In the genomic region with DNA sequence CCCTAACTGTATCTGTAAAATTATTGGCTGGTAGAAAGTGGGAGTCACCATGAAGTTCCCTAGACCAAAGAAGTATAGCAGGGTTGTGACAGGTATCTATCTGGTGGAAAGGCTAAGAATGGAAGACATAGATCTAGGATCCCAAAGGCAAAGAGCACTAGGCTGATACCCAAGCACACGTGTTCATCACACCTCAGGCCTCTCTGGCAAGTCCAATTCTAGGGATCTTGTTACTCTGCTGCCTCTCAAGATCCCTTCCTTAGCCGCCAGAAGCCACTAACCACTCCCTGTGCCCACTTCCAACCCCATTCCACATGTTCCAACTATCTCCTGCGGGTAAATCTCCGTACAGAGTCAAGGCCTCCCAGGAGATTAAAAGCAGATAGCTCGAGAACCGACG, we compare ENCODE assay signal across 8 mouse cellular contexts. TPM values are rescaled to one million over a fixed set of nuclear protein-coding genes. Genes with fewer than 3 reads are reported as not detected.
DNase-seq lines count a peak whose midpoint lies in the region; ATAC-seq lines count a peak whose summit lies in the region.

No protein-coding gene starts in this region.

- peaks cover 9% of the 10 kb centered on the region for H3K4me1 ChIP-seq in hindbrain, embryonic 16.5 days (ENCODE audit: control insufficient read depth, insufficient read depth, low read depth, low read length)
- H3K4me1 ChIP-seq in neural tube, embryonic 13.5 days (replicated peaks) = peaks cover 38% of the 10 kb centered on the region

- peak; percentile 29 for DNase-seq in cerebellum, adult 9-10 months
- peak; percentile 11 for DNase-seq in ovary, postnatal 14 days (ENCODE audit: low spot score)
- DNase-seq in ovary, postnatal 36 days (ENCODE audit: low spot score) = no peak
- no peak for DNase-seq in gastrocnemius, postnatal 25 days
- no peak for DNase-seq in thymus, postnatal 0 days (ENCODE audit: low spot score)

- H3K4me2 ChIP-seq in hindbrain, embryonic 16.5 days (ENCODE audit: low read length) = peak overlapping the region; percentile 81
- peak overlapping the region; percentile 88 for H3K4me2 ChIP-seq in neural tube, embryonic 13.5 days

- WGBS in hindbrain, embryonic 16.5 days = under 1% methylated on average over 7 of the region's 7 CpGs
- WGBS in neural tube, embryonic 13.5 days = under 1% methylated on average over 7 of the region's 7 CpGs

- no peak for ATAC-seq in cerebellum, adult (ENCODE audit: insufficient number of reproducible peaks, low FRiP score, low TSS enrichment)
- no peak for ATAC-seq in hindbrain, embryonic 16.5 days
- no peak for ATAC-seq in neural tube, embryonic 13.5 days (ENCODE audit: low read depth)

- H3K9ac ChIP-seq in hindbrain, embryonic 16.5 days (ENCODE audit: low read depth, low read length) = peak overlapping the region; percentile 86
- peak overlapping the region; percentile 83 for H3K9ac ChIP-seq in neural tube, embryonic 13.5 days

- H3K9me3 ChIP-seq in hindbrain, embryonic 16.5 days (ENCODE audit: control insufficient read depth, low read length) = no peaks in the 10 kb centered on the region
- no peaks in the 10 kb centered on the region for H3K9me3 ChIP-seq in neural tube, embryonic 13.5 days

- no peaks in the 10 kb centered on the region for H3K27me3 ChIP-seq in hindbrain, embryonic 16.5 days (replicated peaks; ENCODE audit: control insufficient read depth, insufficient read depth, low read length)
- no peaks in the 10 kb centered on the region for H3K27me3 ChIP-seq in neural tube, embryonic 13.5 days

- H3K36me3 ChIP-seq in hindbrain, embryonic 16.5 days (ENCODE audit: control insufficient read depth, insufficient read depth, low read length) = peaks cover 20% of the 10 kb centered on the region
- peaks cover 49% of the 10 kb centered on the region for H3K36me3 ChIP-seq in neural tube, embryonic 13.5 days

- H3K27ac ChIP-seq in hindbrain, embryonic 16.5 days (ENCODE audit: low read depth, low read length) = peak overlapping the region; percentile 95
- H3K27ac ChIP-seq in neural tube, embryonic 13.5 days (replicated peaks) = peak overlapping the region; percentile 95

- peak overlapping the region; percentile 78 for H3K4me3 ChIP-seq in hindbrain, embryonic 16.5 days (ENCODE audit: low read length)
- H3K4me3 ChIP-seq in neural tube, embryonic 13.5 days = peak overlapping the region; percentile 64

RNA-seq across cellular contexts. Expression of a gene that starts 1.1 kb away (rescaled TPM):
- 84.7 and 99.9 TPM in 2 replicates for polyA plus RNA-seq in hindbrain, embryonic 16.5 days (2015; fragmentation: Nextera tagmentation; extraction: Ambion mirVana)
- 95.9 and 104 TPM in 2 replicates for polyA plus RNA-seq in neural tube, embryonic 13.5 days (2015; fragmentation: Nextera tagmentation; extraction: Ambion mirVana)
- 10 to 100 TPM; 28.2 to 37.0 TPM for total RNA-seq in gastrocnemius, postnatal 25 days (2021)
- 73.0 and 82.9 TPM in 2 replicates for polyA plus RNA-seq in thymus, postnatal 0 days (2015; fragmentation: Nextera tagmentation; extraction: Ambion mirVana)

RNA-seq across cellular contexts. Expression of a gene that starts 30.5 kb away (rescaled TPM):
- 145 and 153 TPM in 2 replicates for polyA plus RNA-seq in hindbrain, embryonic 16.5 days (2015; fragmentation: Nextera tagmentation; extraction: Ambion mirVana)
- 153 and 154 TPM in 2 replicates for polyA plus RNA-seq in neural tube, embryonic 13.5 days (2015; fragmentation: Nextera tagmentation; extraction: Ambion mirVana)
- 10 to 100 TPM; 26.0 to 33.3 TPM for total RNA-seq in gastrocnemius, postnatal 25 days (2021)
- polyA plus RNA-seq in thymus, postnatal 0 days (2015; fragmentation: Nextera tagmentation; extraction: Ambion mirVana) = 62.4 and 66.4 TPM in 2 replicates

RNA-seq across cellular contexts. Expression of a gene that starts 35.4 kb away (rescaled TPM):
- polyA plus RNA-seq in hindbrain, embryonic 16.5 days (2015; fragmentation: Nextera tagmentation; extraction: Ambion mirVana) = 72.9 and 92.7 TPM in 2 replicates
- polyA plus RNA-seq in neural tube, embryonic 13.5 days (2015; fragmentation: Nextera tagmentation; extraction: Ambion mirVana) = 87.7 and 101 TPM in 2 replicates
- total RNA-seq in gastrocnemius, postnatal 25 days (2021) = 10 to 100 TPM; 36.6 to 37.5 TPM
- polyA plus RNA-seq in thymus, postnatal 0 days (2015; fragmentation: Nextera tagmentation; extraction: Ambion mirVana) = 53.3 and 60.7 TPM in 2 replicates

Comparison
In these comparisons a context has a peak if more than half of its experiments do, and no peak if none do; other contexts are left out.
1. DNase-seq: peak in cerebellum, adult 9-10 months (single experiment) and ovary, postnatal 14 days (single experiment); none in ovary, postnatal 36 days (single experiment), gastrocnemius, postnatal 25 days (single experiment) and thymus, postnatal 0 days (single experiment).